8 mouse cellular contexts compared by ENCODE assay signal in the genomic region with DNA sequence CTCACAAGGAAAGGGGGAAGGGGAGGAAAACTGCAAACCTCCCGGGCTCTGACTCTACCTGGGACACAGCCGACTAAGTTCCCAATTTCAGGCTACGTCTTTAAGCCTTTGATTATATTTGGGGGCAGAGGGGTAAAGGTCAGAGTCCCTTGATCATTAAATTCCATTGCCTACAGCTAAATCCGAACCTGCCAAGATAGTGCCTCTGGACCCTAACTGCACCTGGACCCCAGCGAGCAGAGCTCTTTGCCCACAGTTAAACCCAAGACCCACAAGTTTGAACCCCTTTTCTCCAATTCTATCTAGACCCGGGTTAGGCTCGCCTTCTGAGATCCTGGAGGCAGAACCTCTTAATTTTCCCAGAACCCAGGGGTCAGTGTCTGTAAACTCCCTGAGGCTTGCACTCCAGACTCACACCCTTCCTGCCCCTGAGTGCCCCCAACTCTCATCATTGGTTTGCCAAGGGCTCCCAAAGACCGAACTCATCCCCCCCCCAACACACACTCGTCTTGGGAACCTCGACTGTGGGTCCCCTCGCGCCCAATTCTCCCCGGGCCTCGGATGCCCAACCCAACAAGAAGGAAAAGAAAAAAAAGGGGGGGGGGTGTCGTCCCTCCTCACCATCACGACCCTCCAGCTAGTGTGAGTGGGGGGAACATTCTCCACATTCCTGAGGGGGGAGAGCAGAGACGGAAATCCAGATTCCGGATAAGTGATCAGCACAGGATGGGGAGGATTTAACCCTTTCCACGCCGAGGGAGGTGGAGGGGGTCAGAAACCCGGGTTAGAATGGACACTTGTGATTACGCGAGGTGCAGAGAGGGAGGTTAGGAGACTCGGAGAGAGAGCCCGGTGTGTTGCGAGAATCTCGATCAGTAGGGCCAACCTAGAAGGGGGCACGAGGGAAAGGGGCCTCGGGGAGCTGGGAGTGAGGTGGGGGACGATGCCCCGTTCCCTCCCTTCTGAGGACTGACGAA. TPM values are rescaled to one million over a fixed set of nuclear protein-coding genes. Genes with fewer than 3 reads are reported as not detected.
DNase-seq lines count a peak whose midpoint lies in the region; ATAC-seq lines count a peak whose summit lies in the region.

No protein-coding gene starts in this region.

- no peaks in the 10 kb centered on the region for H3K9me3 ChIP-seq in heart, embryonic 12.5 days (replicated peaks)
- no peaks in the 10 kb centered on the region for H3K9me3 ChIP-seq in midbrain, embryonic 14.5 days (ENCODE audit: control insufficient read depth, low read length)

- no peaks in the 10 kb centered on the region for H3K27me3 ChIP-seq in heart, embryonic 12.5 days (replicated peaks)
- H3K27me3 ChIP-seq in midbrain, embryonic 14.5 days (ENCODE audit: control insufficient read depth, insufficient read depth, low read length) = no peaks in the 10 kb centered on the region

- H3K4me3 ChIP-seq in heart, embryonic 12.5 days = peak overlapping the region; percentile 78
- H3K4me3 ChIP-seq in midbrain, embryonic 14.5 days (replicated peaks; ENCODE audit: low read depth, low read length) = peak overlapping the region; percentile 66

- ATAC-seq in heart, embryonic 12.5 days (ENCODE audit: insufficient number of reproducible peaks, low FRiP score) = peak; percentile 2
- peak; percentile 15 for ATAC-seq in midbrain, embryonic 14.5 days (ENCODE audit: low FRiP score, low TSS enrichment)
- no peak for ATAC-seq in inflammation-experienced regulatory T-cells, adult 6 months

- peak overlapping the region; percentile 91 for H3K4me2 ChIP-seq in heart, embryonic 12.5 days
- peak overlapping the region; percentile 87 for H3K4me2 ChIP-seq in midbrain, embryonic 14.5 days (ENCODE audit: low read length)

- peak; percentile 36 for DNase-seq in kidney, adult 18-20 months
- DNase-seq in kidney, adult 11 months = no peak
- peak; percentile 16 for DNase-seq in adipocyte (ENCODE audit: low spot score)
- DNase-seq in kidney, postnatal 4 days = peak; percentile 60 to 72
- DNase-seq in midbrain, embryonic 14.5 days = peak; percentile 65
- no peak for DNase-seq in right cerebral cortex, adult 18-20 months

- peaks cover 59% of the 10 kb centered on the region for H3K4me1 ChIP-seq in heart, embryonic 12.5 days (replicated peaks)
- peaks cover 27% of the 10 kb centered on the region for H3K4me1 ChIP-seq in midbrain, embryonic 14.5 days (ENCODE audit: control insufficient read depth, insufficient read depth, low read length)

- peak overlapping the region; percentile 85 for H3K27ac ChIP-seq in heart, embryonic 12.5 days (ENCODE audit: poor library complexity, severe bottlenecking)
- H3K27ac ChIP-seq in midbrain, embryonic 14.5 days (replicated peaks; ENCODE audit: low read depth, low read length) = peak overlapping the region; percentile 80

- WGBS in heart, embryonic 12.5 days = 1% methylated on average over 32 of the region's 32 CpGs
- under 1% methylated on average over 32 of the region's 32 CpGs for WGBS in midbrain, embryonic 14.5 days

- peak overlapping the region; percentile 89 for H3K9ac ChIP-seq in heart, embryonic 12.5 days
- H3K9ac ChIP-seq in midbrain, embryonic 14.5 days (replicated peaks; ENCODE audit: low read length) = peak overlapping the region; percentile 76

- peaks cover 5% of the 10 kb centered on the region for H3K36me3 ChIP-seq in heart, embryonic 12.5 days
- H3K36me3 ChIP-seq in midbrain, embryonic 14.5 days (ENCODE audit: control insufficient read depth, insufficient read depth, low read length) = peaks cover 8% of the 10 kb centered on the region; the same call in 1 of the 2 replicates

RNA-seq across cellular contexts. Expression of gene Nectin2, which starts 1.8 kb away (rescaled TPM):
- 99.1 and 101 TPM in 2 replicates for polyA plus RNA-seq in heart, embryonic 12.5 days (2016; fragmentation: Nextera tagmentation; extraction: Ambion mirVana)
- polyA plus RNA-seq in midbrain, embryonic 14.5 days (2014; fragmentation: Nextera tagmentation; extraction: Ambion mirVana) = 41.1 and 46.1 TPM in 2 replicates
- 1 to 10 TPM in 1 of 3 experiments, under 1 TPM in 1, not detected in 1; 0.13 to 1.0 TPM for polyA plus RNA-seq in inflammation-experienced regulatory T-cells, adult 6 months (2017; shearing (Covaris generic))

RNA-seq across cellular contexts. Expression of gene Bcam, which starts 22.3 kb away (rescaled TPM):
- 232 and 245 TPM in 2 replicates for polyA plus RNA-seq in heart, embryonic 12.5 days (2016; fragmentation: Nextera tagmentation; extraction: Ambion mirVana)
- 4.5 and 7.8 TPM in 2 replicates for polyA plus RNA-seq in midbrain, embryonic 14.5 days (2014; fragmentation: Nextera tagmentation; extraction: Ambion mirVana)
- polyA plus RNA-seq in inflammation-experienced regulatory T-cells, adult 6 months (2017; shearing (Covaris generic)) = 1 to 10 TPM; 1.1 to 2.3 (median 1.2) TPM

RNA-seq across cellular contexts. Expression of gene Tomm40, which starts 33.3 kb away (rescaled TPM):
- 160 and 166 TPM in 2 replicates for polyA plus RNA-seq in heart, embryonic 12.5 days (2016; fragmentation: Nextera tagmentation; extraction: Ambion mirVana)
- 120 and 121 TPM in 2 replicates for polyA plus RNA-seq in midbrain, embryonic 14.5 days (2014; fragmentation: Nextera tagmentation; extraction: Ambion mirVana)
- 10 to 100 TPM in 1 of 3 experiments, 1 to 10 TPM in 2; 7.3 to 10.5 (median 8.0) TPM for polyA plus RNA-seq in inflammation-experienced regulatory T-cells, adult 6 months (2017; shearing (Covaris generic))

RNA-seq across cellular contexts. Expression of gene Cblc, which starts 48.1 kb away (rescaled TPM):
- polyA plus RNA-seq in heart, embryonic 12.5 days (2016; fragmentation: Nextera tagmentation; extraction: Ambion mirVana) = 0.27 TPM in 1 of 2 replicates, not detected in the other
- polyA plus RNA-seq in midbrain, embryonic 14.5 days (2014; fragmentation: Nextera tagmentation; extraction: Ambion mirVana) = not detected in 2 replicates
- polyA plus RNA-seq in inflammation-experienced regulatory T-cells, adult 6 months (2017; shearing (Covaris generic)) = under 1 TPM in 1 of 3 experiments, not detected in 2; 0.68 TPM

RNA-seq across cellular contexts. Expression of gene Apoe, which starts 49.5 kb away (rescaled TPM):
- 399 and 400 TPM in 2 replicates for polyA plus RNA-seq in heart, embryonic 12.5 days (2016; fragmentation: Nextera tagmentation; extraction: Ambion mirVana)
- polyA plus RNA-seq in midbrain, embryonic 14.5 days (2014; fragmentation: Nextera tagmentation; extraction: Ambion mirVana) = 163 and 265 TPM in 2 replicates
- 10 to 100 TPM in 2 of 3 experiments, 1 to 10 TPM in 1; 8.7 to 11.9 (median 10.6) TPM for polyA plus RNA-seq in inflammation-experienced regulatory T-cells, adult 6 months (2017; shearing (Covaris generic))

Comparison
In these comparisons a context has a peak if more than half of its experiments do, and no peak if none do; other contexts are left out.
1. DNase-seq: peak in kidney, adult 18-20 months (single experiment), adipocyte (single experiment), kidney, postnatal 4 days (2 of 2) and midbrain, embryonic 14.5 days (single experiment); none in kidney, adult 11 months (single experiment) and right cerebral cortex, adult 18-20 months (single experiment).
2. RNA of gene Nectin2, which starts 1.8 kb away (polyA plus RNA-seq): 99.1 to 101 TPM in heart, embryonic 12.5 days and 41.1 to 46.1 TPM in midbrain, embryonic 14.5 days; 0.13 to 1.0 TPM in inflammation-experienced regulatory T-cells, adult 6 months; every median in the first group is over 10 times any median in the second.
3. RNA of gene Bcam, which starts 22.3 kb away (polyA plus RNA-seq): 232 to 245 TPM in heart, embryonic 12.5 days; 4.5 to 7.8 TPM in midbrain, embryonic 14.5 days and 1.1 to 2.3 TPM in inflammation-experienced regulatory T-cells, adult 6 months; every median in the first group is over 10 times any median in the second.
4. RNA of gene Tomm40, which starts 33.3 kb away (polyA plus RNA-seq): 160 to 166 TPM in heart, embryonic 12.5 days and 120 to 121 TPM in midbrain, embryonic 14.5 days; 7.3 to 10.5 TPM in inflammation-experienced regulatory T-cells, adult 6 months; every median in the first group is over 10 times any median in the second.